Mouse (Mus musculus) small intestine, adult 2 months (tissue): ENCODE data around the gene Prdm16. TPM values are rescaled to one million over a fixed set of nuclear protein-coding genes. Genes with fewer than 3 reads are reported as not detected.
A peak's percentile ranks its signal among the peaks of the same experiment; 100 is the strongest.

Source experiments
- H3K27ac ChIP-seq: fragments of 200-500 bp; 2 replicates; pipeline ENCODE4 v1.5.1; 2012; ENCODE audit warnings: low read depth, low read length, control low read depth, inconsistent platforms; ENCODE audit not compliant: insufficient read depth
- H3K27me3 ChIP-seq: fragments of 200-500 bp; 2 replicates; pipeline ENCODE4 v1.6.1; 2012; ENCODE audit warnings: mild to moderate bottlenecking, moderate library complexity, low read length, inconsistent platforms; ENCODE audit not compliant: control insufficient read depth, insufficient read depth
- H3K36me3 ChIP-seq: fragments of 200-500 bp; 2 replicates; pipeline ENCODE4 v1.6.1; 2012; ENCODE audit warnings: mild to moderate bottlenecking, low read length, control low read depth, inconsistent platforms; ENCODE audit not compliant: control insufficient read depth, insufficient read depth
- H3K4me1 ChIP-seq: fragments of 200-500 bp; 2 replicates; pipeline ENCODE4 v1.6.1; 2012; ENCODE audit warnings: low read length, inconsistent platforms, mixed read lengths; ENCODE audit not compliant: control insufficient read depth, insufficient read depth, insufficient read length
- H3K4me3 ChIP-seq: fragments of 200-500 bp; 2 replicates; pipeline ENCODE4 v1.5.1; 2012; ENCODE audit warnings: low read depth, mild to moderate bottlenecking, control low read depth, inconsistent platforms, low read length, moderate library complexity
- CTCF ChIP-seq: fragments of 200-500 bp; IDR thresholded peaks from 2 replicates; pipeline ENCODE4 v1.5.1; 2012; ENCODE audit warnings: low read depth, mild to moderate bottlenecking, control low read depth, inconsistent platforms, low read length, moderate library complexity, mixed read lengths; ENCODE audit not compliant: insufficient replicate concordance, insufficient read length; ENCODE audit errors: extremely low read depth
- POLR2A ChIP-seq: fragments of 200-500 bp; IDR thresholded peaks from 2 replicates; pipeline ENCODE4 v1.6.1; 2012; ENCODE audit warnings: low read depth, mild to moderate bottlenecking, control low read depth, inconsistent platforms, low read length, moderate library complexity
- WGBS: fragments of 180-500 bp; shearing (Covaris S2); methylation state at CpG from one replicate; pipeline ENCODE4 v1.1.7; 2018; 5-methylcytosine and 5-hydroxymethylcytosine counted together
- polyA plus RNA-seq: library from polyadenylated mRNA; depleted of rRNA; stranded (reverse); fragments of >200 nt; gene quantifications from 2 replicates; pipeline ENCODE4 v1.2.3, GENCODE M21; 2012

Prdm16 gene
- polyA plus RNA-seq, 1 experiment, result 4.9 TPM

GRCm38 (mm10) chr4:154497423-154498175, 139.1 kb downstream of the Prdm16 start:
- H3K4me3 ChIP-seq, result no peak overlapping the region
- H3K27me3 ChIP-seq, result no peaks in the 10 kb centered on the region
- no peaks in the 10 kb centered on the region for H3K36me3 ChIP-seq
- peaks cover 52% of the 10 kb centered on the region for H3K4me1 ChIP-seq
- TF ChIP-seq POLR2A (no peak), CTCF (no peak)
- H3K27ac ChIP-seq, result peak overlapping the region; percentile 88
- WGBS, result 24% methylated on average over 4 of the region's 4 CpGs

GRCm38 (mm10) chr4:154496991-154497390, 139.7 kb downstream of the Prdm16 start:
- H3K36me3 ChIP-seq, result no peaks in the 10 kb centered on the region
- WGBS, result 3% methylated on average over 7 of the region's 7 CpGs
- peaks cover 50% of the 10 kb centered on the region for H3K4me1 ChIP-seq
- TF ChIP-seq CTCF (no peak), POLR2A (no peak; the same call in 1 of the 2 replicates)
- H3K27ac ChIP-seq, result peak overlapping the region; percentile 97
- H3K4me3 ChIP-seq, result no peak overlapping the region
- H3K27me3 ChIP-seq, result no peaks in the 10 kb centered on the region

GRCm38 (mm10) chr4:154496522-154496921, 140.2 kb downstream of the Prdm16 start:
- Histone ChIP-seq H3K36me3 (no peaks in the 10 kb centered on the region), H3K27me3 (no peaks in the 10 kb centered on the region), H3K4me3 (no peak overlapping the region), H3K4me1 (peaks cover 47% of the 10 kb centered on the region), H3K27ac (peak overlapping the region; percentile 97)
- TF ChIP-seq CTCF (no peak), POLR2A (no peak)
- 21% methylated on average over 5 of the region's 5 CpGs for WGBS

GRCm38 (mm10) chr4:154493996-154494395, 142.7 kb downstream of the Prdm16 start:
- 22% methylated on average over 4 of the region's 4 CpGs for WGBS
- Histone ChIP-seq H3K36me3 (no peaks in the 10 kb centered on the region), H3K27ac (peak overlapping the region; percentile 39; the same call in 1 of the 2 replicates), H3K4me1 (peaks cover 52% of the 10 kb centered on the region), H3K27me3 (no peaks in the 10 kb centered on the region), H3K4me3 (no peak overlapping the region)
- TF ChIP-seq POLR2A (no peak), CTCF (no peak)

GRCm38 (mm10) chr4:154492714-154493121, 144.0 kb downstream of the Prdm16 start:
- TF ChIP-seq POLR2A, result no peak
- Histone ChIP-seq H3K27ac (peak overlapping the region; percentile 44), H3K4me3 (no peak overlapping the region), H3K27me3 (no peaks in the 10 kb centered on the region), H3K4me1 (peaks cover 41% of the 10 kb centered on the region), H3K36me3 (no peaks in the 10 kb centered on the region)
- WGBS, result 50% methylated on average over 11 of the region's 11 CpGs

- no peaks in the 10 kb centered on the region for H3K36me3 ChIP-seq
- peak overlapping the region; percentile 44 for H3K27ac ChIP-seq
- no peak overlapping the region for H3K4me3 ChIP-seq
- WGBS, result 32% methylated on average over 7 of the region's 7 CpGs
- TF ChIP-seq POLR2A (no peak), CTCF (no peak)
- H3K27me3 ChIP-seq, result no peaks in the 10 kb centered on the region
- H3K4me1 ChIP-seq, result peaks cover 37% of the 10 kb centered on the region
Measured at GRCm38 (mm10) chr4:154492268-154492667, 144.4 kb downstream of the Prdm16 start.

GRCm38 (mm10) chr4:154488031-154488430, 148.6 kb downstream of the Prdm16 start:
- Histone ChIP-seq H3K4me3 (no peak overlapping the region), H3K36me3 (no peaks in the 10 kb centered on the region), H3K27me3 (no peaks in the 10 kb centered on the region), H3K27ac (no peak overlapping the region), H3K4me1 (peaks cover 24% of the 10 kb centered on the region; the same call in 1 of the 2 replicates)
- no peak for TF ChIP-seq POLR2A
- TF ChIP-seq CTCF, result no peak
- WGBS, result 59% methylated on average over 5 of the region's 5 CpGs

DNA sequence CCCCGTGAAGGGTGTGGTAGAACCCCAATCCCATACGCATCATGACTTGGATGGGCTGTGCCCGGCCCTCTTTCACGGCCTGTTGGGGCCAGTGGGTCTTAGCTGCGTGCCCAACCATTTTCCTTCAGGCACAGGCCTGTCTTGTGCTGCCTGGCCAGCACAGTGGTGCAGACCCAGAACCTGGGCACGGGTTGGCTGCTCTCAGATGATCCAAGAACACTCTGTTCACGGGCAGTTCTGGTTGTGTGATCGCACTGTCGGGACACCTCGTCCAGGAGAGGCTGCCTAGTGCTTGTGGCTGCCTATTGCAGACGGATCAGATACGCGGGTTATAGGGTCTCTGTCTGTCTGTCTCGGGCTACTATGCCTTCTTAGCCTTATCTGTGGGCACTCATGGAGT, 154.0 kb downstream of the Prdm16 start:
- H3K36me3 ChIP-seq, result no peaks in the 10 kb centered on the region
- no peak overlapping the region for H3K4me3 ChIP-seq
- WGBS, result 87% methylated on average over 14 of the region's 14 CpGs
- no peak overlapping the region for H3K27ac ChIP-seq
- no peaks in the 10 kb centered on the region for H3K27me3 ChIP-seq
- no peak for TF ChIP-seq CTCF
- peaks cover 10% of the 10 kb centered on the region; the same call in 1 of the 2 replicates for H3K4me1 ChIP-seq
